Mouse (Mus musculus) layer of hippocampus, adult 9-10 months (tissue): ENCODE measurements around the gene Rsrc1.

ENCODE experiments used
- DNase-seq: peaks from one replicate; pipeline ENCODE4 v3.0.0; 2022; ENCODE audit warnings: low spot score

Gene Rsrc1

DNA sequence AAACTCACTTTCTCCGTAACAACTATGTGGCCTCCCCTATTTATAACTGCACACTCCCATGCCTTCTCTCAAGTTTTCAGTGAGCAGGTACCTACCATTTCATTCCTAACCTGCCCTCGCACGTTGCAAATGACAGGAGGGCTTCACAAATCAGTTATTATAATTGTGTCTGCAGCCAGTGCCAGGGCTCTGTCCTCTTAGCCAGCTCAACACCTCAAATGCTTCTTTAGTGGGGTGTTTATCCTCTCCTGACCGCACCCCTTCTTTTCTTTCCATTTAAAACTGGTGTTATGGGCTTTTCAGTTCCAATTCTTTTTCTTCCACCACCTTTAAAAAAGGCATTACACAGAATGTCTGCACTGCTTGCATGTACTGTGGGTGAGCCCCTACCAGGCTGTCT lies 391.0 kb downstream of the Rsrc1 start:
- DNase-seq: no peak

DNA sequence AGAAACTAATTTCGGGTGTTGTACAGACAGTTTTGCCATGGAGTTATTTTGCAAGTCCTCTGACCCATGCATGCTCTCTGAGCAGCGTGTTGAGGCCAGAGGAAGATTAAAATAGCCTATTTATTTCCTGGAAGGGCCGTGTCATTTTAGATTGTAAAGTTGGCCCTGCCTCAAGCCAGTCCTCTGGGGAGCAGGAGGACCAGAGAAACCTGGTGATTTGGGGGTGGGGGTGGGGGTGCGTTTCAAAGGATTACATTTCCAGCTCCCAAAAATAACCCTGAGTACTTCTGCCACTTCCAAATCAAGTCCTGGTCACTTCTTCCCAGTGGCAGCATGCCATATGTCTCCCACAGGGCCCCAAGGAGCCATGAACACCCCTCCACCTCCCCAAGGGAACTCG lies 391.6 kb downstream of the Rsrc1 start:
- no peak for DNase-seq

GRCm38 (mm10) chr3:67373872-67374271 lies 392.7 kb downstream of the Rsrc1 start, which contains the start of gene Mlf1:
TSS of gene Mlf1 (plus strand) at chr3:67374097.
- peak; percentile 59 for DNase-seq

GRCm38 (mm10) chr3:67374360-67374778 lies 393.2 kb downstream of the Rsrc1 start:
- no peak for DNase-seq

DNA sequence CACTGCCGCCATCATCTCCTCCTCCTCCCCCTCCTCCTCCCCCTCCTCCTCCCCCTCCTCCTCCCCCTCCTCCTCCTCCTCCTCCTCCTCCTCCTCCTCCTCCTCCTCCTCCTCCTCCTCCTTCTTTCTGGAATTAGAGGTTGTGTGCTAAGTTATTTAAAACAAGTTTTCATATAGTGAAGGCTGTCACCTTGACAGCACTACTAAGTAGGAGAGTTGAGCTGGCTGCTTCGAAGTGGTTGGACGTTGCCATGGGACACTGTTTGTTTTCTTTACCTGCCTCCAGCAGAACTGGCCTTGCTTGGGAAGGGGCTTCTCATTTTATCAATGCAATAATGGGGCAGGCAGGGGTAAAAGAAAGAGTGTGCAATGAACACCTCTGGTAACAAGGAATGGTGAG lies 393.9 kb downstream of the Rsrc1 start, which contains the start of gene Gm17402:
Gene Gm17402, minus strand, starts transcription at position 101 of the 400 bp plus-strand sequence.
- DNase-seq: no peak

DNA sequence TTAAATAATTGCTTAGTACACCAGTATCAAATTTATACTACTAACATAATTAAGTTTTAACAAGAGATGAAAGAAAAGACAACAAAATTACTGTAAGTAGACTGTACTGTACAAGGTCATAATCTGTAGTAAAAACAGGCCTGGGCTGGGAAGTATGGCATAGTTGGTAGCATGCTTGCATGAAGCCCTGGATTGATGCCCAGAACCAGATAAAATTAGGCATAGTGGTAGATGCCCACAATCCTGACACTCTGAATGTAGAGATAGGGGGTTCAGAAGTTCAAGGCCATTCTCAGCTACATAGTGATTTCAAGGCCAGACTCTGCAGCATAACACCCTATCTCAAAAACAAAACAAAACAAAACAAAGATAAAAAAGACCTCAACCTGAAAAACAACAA lies 397.0 kb downstream of the Rsrc1 start:
- no peak for DNase-seq
